Mouse (Mus musculus) telencephalon, adult 2 months (tissue): Measurements from ENCODE around the gene Zfp110.
"Not testable (repeated sequence)": the region's sequence is repeated elsewhere in the genome, so short reads cannot be mapped to it uniquely, and the experiment has no call there.

Experiments used
- DNase-seq: peaks from one replicate; pipeline ENCODE4 v3.0.0-alpha.2; 2011; ENCODE audit warnings: low read depth, low spot score

The Zfp110 gene

GRCm38 (mm10) chr7:12834162-12835120, at the start of gene Zfp110:
TSS of gene Zfp110 (plus strand) at chr7:12834761.
- peak; percentile 81 for DNase-seq

DNA sequence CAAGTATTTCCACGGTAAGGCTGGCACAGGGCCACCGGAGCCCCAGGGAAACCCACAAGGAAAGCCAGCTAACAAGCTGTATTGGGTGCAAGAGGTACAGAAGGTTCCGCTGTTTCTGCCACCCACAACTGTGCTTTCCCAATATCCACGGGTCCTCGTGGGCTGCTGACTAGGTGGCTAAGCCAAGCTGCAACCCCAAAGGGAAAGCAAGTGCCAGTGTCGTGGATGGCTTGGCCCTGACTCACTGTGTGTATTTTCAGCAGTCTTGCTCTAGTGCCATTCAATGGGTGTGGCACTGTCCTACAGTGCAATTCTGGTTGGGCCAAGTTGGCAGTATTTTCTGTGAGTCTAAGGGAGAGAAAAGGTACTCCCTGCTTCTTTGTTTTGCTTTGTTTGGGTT, 47.2 kb upstream of the Zfp110 start:
- no peak for DNase-seq

- no peak for DNase-seq
Measured at GRCm38 (mm10) chr7:12788025-12788424, 46.5 kb upstream of the Zfp110 start.

DNA sequence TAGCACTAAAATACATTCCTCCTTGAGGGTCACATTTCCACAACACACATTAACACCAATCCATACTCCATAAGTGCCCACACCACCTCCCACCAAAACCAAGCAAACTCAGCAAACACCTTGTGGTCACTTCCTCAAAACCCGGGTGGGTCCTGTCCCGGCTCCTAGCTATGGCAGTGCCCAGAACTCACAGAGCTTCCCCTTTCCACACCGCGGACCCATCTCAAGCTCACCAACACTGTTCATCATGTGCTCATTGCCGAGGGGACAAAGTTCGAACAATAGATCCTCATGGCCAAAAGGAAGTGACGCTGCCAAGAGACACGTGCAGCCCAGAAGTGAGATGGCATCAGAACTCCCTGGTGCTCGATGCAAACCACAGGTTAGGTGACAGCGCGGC, 41.9 kb upstream of the Zfp110 start:
- DNase-seq = not testable (repeated sequence)

GRCm38 (mm10) chr7:12797971-12798370, 36.6 kb upstream of the Zfp110 start:
- DNase-seq = no peak

- DNase-seq = no peak
Measured at GRCm38 (mm10) chr7:12799554-12799953, 35.0 kb upstream of the Zfp110 start.

- DNase-seq = peak; percentile 89
Measured at GRCm38 (mm10) chr7:12802866-12803726, 31.5 kb upstream of the Zfp110 start, which contains the start of gene Zscan18. TSS of gene Zscan18 (minus strand) at chr7:12803635.

- peak; percentile 24 for DNase-seq
Measured at GRCm38 (mm10) chr7:12803727-12804071, 30.9 kb upstream of the Zfp110 start.

DNA sequence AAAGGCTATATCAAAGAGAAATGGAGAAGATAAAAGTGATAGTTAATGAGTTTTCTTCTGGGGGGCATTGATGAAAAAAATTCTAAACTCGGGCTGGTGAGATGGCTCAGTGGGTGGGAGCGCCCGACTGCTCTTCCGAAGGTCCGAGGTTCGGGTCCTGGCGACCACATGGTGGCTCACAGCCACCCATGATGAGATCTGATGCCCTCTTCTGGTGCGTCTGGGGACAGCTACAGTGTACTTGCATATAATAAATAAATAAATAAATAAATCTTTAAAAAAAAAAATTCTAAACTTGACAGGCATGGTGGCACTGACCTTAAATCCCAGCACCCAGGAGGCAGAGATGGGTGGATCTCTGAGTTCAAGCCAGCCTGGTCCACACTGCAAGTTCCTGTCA, 19.0 kb upstream of the Zfp110 start:
- no peak for DNase-seq

DNA sequence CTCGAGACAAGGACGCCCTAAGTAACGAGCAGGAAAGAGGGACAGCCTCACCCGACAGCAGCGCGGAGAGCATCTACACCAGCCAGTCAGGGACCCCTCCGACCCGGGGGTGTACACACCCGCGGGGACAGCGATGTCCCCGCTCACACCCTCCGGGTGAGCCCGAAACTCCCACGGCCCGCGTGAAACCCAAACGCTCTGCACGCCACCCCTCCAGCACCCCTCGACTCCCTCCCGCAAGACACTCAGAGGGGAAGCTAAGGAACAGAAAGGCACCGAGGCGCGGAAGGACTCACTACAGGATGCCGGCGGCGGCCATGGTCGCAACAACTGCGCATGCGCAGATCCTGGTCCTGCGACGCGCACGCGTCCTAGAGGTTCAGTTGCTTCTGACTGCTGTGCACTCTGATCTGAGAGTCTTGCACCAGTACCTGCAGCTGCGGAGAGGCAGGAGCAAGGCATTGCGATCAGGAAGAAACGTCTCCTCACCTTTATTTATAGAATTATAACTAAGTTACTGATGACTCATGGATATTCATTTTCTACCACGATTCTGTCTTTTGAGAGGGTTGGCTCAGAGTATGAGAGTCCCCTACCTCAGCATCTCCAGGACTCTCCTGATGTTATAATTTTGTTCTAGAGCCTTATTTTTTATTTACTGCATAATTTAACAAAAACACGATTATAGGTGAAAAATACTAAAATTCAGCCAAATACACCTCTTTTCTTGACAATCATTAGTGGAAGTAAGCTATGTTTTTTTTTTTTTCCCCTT, 15.9 kb upstream of the Zfp110 start, which contains the start of gene Zfp329:
Gene Zfp329 (minus strand): TSS at position 338 of the 775 bp plus-strand sequence.
- peak; percentile 87 for DNase-seq

GRCm38 (mm10) chr7:12835193-12835671, 671 bp downstream of the Zfp110 start:
- no peak for DNase-seq

DNA sequence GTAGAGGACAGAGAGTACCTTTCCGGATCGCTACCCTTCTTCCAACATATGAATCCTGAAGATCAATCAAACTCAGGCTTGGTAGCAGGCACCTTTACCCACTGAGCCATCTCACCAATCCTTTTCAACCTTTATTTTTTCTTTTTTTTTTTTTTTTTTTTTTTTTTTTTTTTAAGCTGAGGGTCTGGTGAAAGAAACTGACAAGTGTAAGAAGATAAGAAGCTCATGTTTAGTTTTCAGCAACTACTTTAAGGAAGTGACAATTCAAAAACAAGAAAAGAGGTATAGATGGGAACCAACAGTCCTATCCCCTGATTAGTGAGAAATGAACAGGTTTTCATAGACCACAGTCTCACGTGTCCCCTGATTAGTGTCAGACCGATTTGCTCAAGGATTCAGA, 1.2 kb downstream of the Zfp110 start:
- DNase-seq = no peak

DNA sequence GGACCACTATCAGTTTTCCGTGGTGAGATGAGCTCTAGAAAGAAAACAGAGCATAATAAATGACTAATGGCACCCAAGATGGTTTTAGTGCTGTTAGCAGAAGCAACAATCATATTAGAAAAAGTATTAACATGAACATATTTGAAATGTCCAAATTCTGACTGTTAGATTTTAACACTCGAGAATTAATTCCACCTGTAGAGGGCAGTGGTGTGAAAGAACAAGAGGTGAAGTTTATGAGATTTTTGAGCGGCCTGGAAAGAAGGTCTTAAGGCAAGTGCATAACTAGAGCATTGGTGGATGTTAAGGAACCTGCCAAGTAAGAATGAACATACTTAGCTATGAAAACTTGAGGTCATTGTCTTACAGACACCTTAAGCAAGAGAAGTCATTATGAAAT, 39.7 kb downstream of the Zfp110 start:
- DNase-seq = no peak

DNA sequence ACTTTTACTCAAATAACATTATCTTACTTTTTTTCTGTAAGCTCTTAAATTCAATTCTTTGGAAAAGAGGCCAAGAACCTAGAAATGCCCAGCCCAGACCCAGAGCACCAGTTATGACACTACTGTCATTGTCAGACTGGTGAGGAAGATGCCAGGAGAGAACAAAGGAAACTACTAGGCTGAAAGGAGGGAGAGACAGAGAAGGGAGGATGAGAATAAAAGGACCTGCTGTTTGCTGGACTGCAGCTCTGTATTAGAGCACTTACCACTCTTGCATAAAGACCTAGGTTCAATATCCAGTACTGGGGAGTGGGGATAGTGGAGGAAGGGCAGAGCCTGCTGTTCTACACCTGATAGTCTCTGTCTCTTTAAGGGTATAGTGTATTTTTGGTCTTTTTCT, 45.5 kb downstream of the Zfp110 start:
- peak; percentile 32 for DNase-seq

DNA sequence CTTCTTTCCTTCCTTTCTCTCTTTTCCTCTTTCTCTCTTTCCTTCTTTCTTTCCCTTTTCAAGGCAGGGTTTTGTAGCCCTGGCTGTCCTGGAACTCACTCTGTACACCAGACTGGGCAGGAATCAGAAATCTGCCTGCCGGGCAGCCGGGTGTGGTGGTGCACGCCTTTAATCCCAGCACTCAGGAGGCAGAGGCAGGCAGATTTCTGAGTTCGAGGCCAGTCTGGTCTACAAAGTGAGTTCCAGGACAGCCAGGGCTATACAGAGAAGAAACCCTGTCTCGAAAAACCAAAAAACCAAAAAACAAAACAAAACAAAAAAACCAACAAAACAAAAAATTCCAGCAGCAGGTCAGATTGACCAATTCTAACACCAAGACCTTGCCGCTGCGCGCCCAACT, 45.9 kb downstream of the Zfp110 start:
- not testable (repeated sequence) for DNase-seq

GRCm38 (mm10) chr7:12880911-12881660, 46.5 kb downstream of the Zfp110 start, which contains the start of gene Zfp128:
TSS of gene Zfp128 (plus strand) at chr7:12881177.
- peak; percentile 97 for DNase-seq

DNA sequence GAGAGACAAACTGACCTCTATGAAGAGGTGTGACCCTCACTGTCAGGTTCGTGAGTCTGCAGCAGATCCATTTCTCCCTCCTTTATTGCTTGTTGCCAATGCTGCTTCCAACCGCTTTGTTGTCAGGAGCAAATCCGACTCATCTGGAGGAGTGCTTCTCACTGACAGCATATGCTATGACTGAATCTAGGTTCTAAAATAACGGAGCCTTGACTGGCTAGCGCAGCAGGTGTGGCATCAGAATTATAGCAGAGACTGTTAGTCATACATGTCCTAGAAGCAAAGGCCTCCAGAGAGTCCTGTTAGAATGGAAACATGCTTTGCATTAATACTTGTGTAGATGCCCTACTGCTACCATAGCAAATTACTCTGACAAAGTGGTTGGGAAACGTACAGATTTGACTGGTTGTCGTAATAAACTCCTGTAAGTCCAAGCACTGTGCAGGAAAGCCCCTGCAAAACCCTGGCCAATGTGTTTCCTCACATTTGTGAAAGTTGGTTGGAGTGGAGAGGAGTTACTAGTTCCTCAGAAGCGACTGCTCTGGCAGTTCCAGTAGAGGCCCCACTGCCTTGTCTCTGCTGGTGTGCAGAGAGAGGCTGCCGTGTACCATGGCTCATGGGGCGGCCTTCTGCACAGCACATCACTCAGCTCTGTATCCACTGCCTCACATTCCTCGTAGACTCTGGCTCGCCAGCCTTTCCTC, 52.2 kb downstream of the Zfp110 start:
- DNase-seq = no peak

GRCm38 (mm10) chr7:12887585-12887984, 53.0 kb downstream of the Zfp110 start:
- DNase-seq = no peak

DNA sequence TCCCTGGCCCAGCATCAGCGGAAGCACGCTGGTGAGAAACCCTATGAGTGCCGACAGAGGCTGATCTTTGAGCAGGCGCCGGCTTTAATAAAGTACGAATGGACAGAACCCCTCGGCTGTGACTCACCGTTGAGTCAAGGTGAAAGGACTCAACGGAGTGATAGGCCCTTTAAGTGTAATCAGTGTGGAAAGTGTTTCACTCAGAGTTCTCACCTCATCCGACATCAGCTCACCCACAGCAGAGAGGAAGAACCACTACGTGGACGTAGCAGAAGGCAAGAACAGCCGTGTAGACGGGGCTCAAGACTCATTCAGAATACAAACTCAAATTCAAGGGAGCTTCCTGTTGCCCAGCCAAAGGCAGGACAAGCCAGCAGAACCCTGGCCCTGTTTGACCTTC, 56.4 kb downstream of the Zfp110 start:
- no peak for DNase-seq

DNA sequence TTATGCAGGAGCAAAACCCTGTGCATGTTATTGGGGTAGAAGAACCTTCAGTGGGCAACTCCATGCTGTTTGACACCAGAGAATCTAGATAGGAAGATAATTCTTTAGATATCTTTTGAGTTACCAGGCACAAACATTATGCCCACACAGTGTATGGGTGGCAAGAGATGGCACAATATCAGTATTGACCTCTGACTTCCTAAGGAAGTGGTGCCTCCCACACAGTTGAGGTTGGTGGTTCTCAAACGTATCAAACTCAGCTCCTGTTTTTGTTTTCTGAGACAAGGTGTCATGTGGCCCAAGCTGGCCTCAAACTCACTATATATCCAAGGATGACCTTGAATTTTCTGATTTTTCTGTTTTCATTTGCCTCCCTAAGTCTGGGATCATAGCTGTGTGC, 56.8 kb downstream of the Zfp110 start:
- no peak for DNase-seq
